Mouse (Mus musculus) urinary bladder, postnatal 4 days (tissue): Measurements from ENCODE around the gene Fam71e2.

Experiments used
- DNase-seq, 2 experiments: peaks; one replicate each; pipeline ENCODE4 v3.0.0; 2021 to 2022; ENCODE audit warnings: low spot score in 2 of 2

Gene Fam71e2

GRCm38 (mm10) chr7:4777851-4778637 lies 6.9 kb upstream of the Fam71e2 start:
- no peak for DNase-seq

- DNase-seq = peak; percentile 63 to 81
These were observed 6.0 kb upstream of the Fam71e2 start for GRCm38 (mm10) chr7:4776861-4777830.

GRCm38 (mm10) chr7:4776131-4776530 lies 5.0 kb upstream of the Fam71e2 start:
- DNase-seq = no peak

GRCm38 (mm10) chr7:4764946-4765710 lies 6.0 kb downstream of the Fam71e2 start:
- DNase-seq = no peak

GRCm38 (mm10) chr7:4759670-4760069 lies 11.4 kb downstream of the Fam71e2 start:
- no peak for DNase-seq

GRCm38 (mm10) chr7:4752821-4753570 lies 18.1 kb downstream of the Fam71e2 start, which contains the start of gene Cox6b2:
Gene Cox6b2, minus strand, starts transcription at chr7:4753094.
- peak; percentile 87 to 90 for DNase-seq

- peak in 1 of 2 experiments; percentile 59 for DNase-seq
These were observed 18.9 kb downstream of the Fam71e2 start for GRCm38 (mm10) chr7:4751971-4752820.

- no peak for DNase-seq
These were observed 21.9 kb downstream of the Fam71e2 start for GRCm38 (mm10) chr7:4749169-4749568.

- DNase-seq = no peak
These were observed 22.8 kb downstream of the Fam71e2 start for GRCm38 (mm10) chr7:4748321-4748720.

- no peak for DNase-seq
These were observed 23.8 kb downstream of the Fam71e2 start for GRCm38 (mm10) chr7:4747156-4747899.

- no peak for DNase-seq
These were observed 24.6 kb downstream of the Fam71e2 start for GRCm38 (mm10) chr7:4746326-4746980.

GRCm38 (mm10) chr7:4744886-4745285 lies 26.2 kb downstream of the Fam71e2 start:
- no peak for DNase-seq

GRCm38 (mm10) chr7:4743354-4743753 lies 27.7 kb downstream of the Fam71e2 start:
- no peak for DNase-seq

- DNase-seq = no peak
These were observed 28.7 kb downstream of the Fam71e2 start for GRCm38 (mm10) chr7:4742482-4742819.

GRCm38 (mm10) chr7:4741672-4742481 lies 29.2 kb downstream of the Fam71e2 start:
- no peak for DNase-seq

GRCm38 (mm10) chr7:4741151-4741550 lies 30.0 kb downstream of the Fam71e2 start:
- DNase-seq = peak in 1 of 2 experiments; percentile 47

GRCm38 (mm10) chr7:4740309-4740727 lies 30.8 kb downstream of the Fam71e2 start:
- DNase-seq = no peak
